8 mouse cellular contexts compared by ENCODE assay signal in the genomic region with DNA sequence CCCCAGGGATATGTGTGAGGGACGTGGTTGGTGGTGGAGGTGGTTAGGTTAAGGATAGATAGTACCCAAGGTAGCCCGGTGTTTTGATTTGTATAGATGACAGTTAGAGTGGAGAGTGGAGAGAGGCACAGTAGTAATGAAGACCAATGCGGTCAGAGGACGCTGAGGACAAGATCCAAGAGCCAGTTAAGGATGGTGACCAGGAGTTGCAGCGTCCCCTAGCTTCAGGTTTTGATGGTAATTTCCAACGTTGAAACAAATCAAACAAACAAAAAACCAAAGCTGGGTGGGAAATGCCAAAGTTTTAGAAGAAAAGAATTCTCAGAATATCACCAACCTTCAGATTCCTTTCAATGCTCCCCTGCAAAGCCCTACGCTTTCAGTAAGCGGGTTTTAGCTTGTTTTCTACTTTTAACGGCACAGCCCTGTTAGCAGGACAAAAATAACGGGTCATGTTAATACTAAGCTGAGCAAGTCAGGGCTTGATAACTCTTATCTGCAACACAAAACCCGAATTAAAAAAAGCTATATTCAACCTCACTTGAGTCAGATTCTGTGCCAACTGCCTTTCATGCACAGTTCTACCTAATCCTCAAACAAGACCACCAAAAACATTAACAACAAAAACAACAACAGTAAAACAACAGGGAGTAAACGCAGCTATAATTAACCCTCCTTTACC. TPM values are rescaled to one million over a fixed set of nuclear protein-coding genes. Genes with fewer than 3 reads are reported as not detected.
DNase-seq lines count a peak whose midpoint lies in the region; ATAC-seq and TF ChIP-seq lines count a peak whose summit lies in the region.

No protein-coding gene starts in this region.

- peak overlapping the region; percentile 94 for H3K27ac ChIP-seq in layer of hippocampus, adult 2 months
- H3K27ac ChIP-seq in heart, embryonic 13.5 days (replicated peaks): peak overlapping the region; percentile 72
- H3K27ac ChIP-seq in limb, embryonic 12.5 days: no peak overlapping the region
- H3K27ac ChIP-seq in neural tube, embryonic 15.5 days (replicated peaks): peak overlapping the region; percentile 78

- no peak for DNase-seq in layer of hippocampus, adult 2 months (ENCODE audit: low spot score in 2 of 2)
- no peak for DNase-seq in layer of hippocampus, adult 9-11 months
- peak; percentile 12 for DNase-seq in c-Kit-negative CD71-positive TER-119-positive erythroid progenitor cells, embryonic 14.5 days (ENCODE audit: low read depth, low spot score)
- no peak for DNase-seq in thymus, postnatal 10 days (ENCODE audit: low spot score in 2 of 2)
- no peak for DNase-seq in layer of hippocampus, adult 9-10 months (ENCODE audit: low spot score)

- no peaks in the 10 kb centered on the region for H3K27me3 ChIP-seq in heart, embryonic 13.5 days (replicated peaks)
- no peaks in the 10 kb centered on the region for H3K27me3 ChIP-seq in limb, embryonic 12.5 days
- no peaks in the 10 kb centered on the region for H3K27me3 ChIP-seq in neural tube, embryonic 15.5 days (replicated peaks)

- peak overlapping the region; percentile 80 for H3K9ac ChIP-seq in heart, embryonic 13.5 days
- peak overlapping the region; percentile 88 for H3K9ac ChIP-seq in limb, embryonic 12.5 days (replicated peaks)
- peak overlapping the region; percentile 50 for H3K9ac ChIP-seq in neural tube, embryonic 15.5 days (replicated peaks)

- H3K4me2 ChIP-seq in heart, embryonic 13.5 days: peak overlapping the region; percentile 94
- peak overlapping the region; percentile 80 for H3K4me2 ChIP-seq in limb, embryonic 12.5 days
- H3K4me2 ChIP-seq in neural tube, embryonic 15.5 days: peak overlapping the region; percentile 83

- 21% methylated on average over 12 of the region's 12 CpGs for WGBS in heart, embryonic 13.5 days
- WGBS in limb, embryonic 12.5 days: 29% methylated on average over 12 of the region's 12 CpGs
- 28% methylated on average over 12 of the region's 12 CpGs for WGBS in neural tube, embryonic 15.5 days

- peak; percentile 73 for TF ChIP-seq CTCF in layer of hippocampus, adult 2 months (conservative IDR thresholded peaks at IDR 0.05)

- ATAC-seq in heart, embryonic 13.5 days (ENCODE audit: extremely low read depth, insufficient number of reproducible peaks, low FRiP score, low TSS enrichment): no peak
- no peak; the same call in none of the 2 replicates for ATAC-seq in limb, embryonic 12.5 days (ENCODE audit: insufficient number of reproducible peaks, insufficient read depth, low FRiP score, low TSS enrichment, low read depth)
- ATAC-seq in neural tube, embryonic 15.5 days (ENCODE audit: low FRiP score): no peak

- peak overlapping the region; percentile 79 for H3K4me3 ChIP-seq in layer of hippocampus, adult 2 months
- H3K4me3 ChIP-seq in heart, embryonic 13.5 days: peak overlapping the region; percentile 85
- peak overlapping the region; percentile 83 for H3K4me3 ChIP-seq in limb, embryonic 12.5 days (replicated peaks)
- H3K4me3 ChIP-seq in neural tube, embryonic 15.5 days (replicated peaks): peak overlapping the region; percentile 98

- H3K4me1 ChIP-seq in heart, embryonic 13.5 days: peaks cover 16% of the 10 kb centered on the region
- H3K4me1 ChIP-seq in limb, embryonic 12.5 days (replicated peaks): peaks cover 11% of the 10 kb centered on the region
- peaks cover 21% of the 10 kb centered on the region for H3K4me1 ChIP-seq in neural tube, embryonic 15.5 days

- no peaks in the 10 kb centered on the region for H3K36me3 ChIP-seq in heart, embryonic 13.5 days
- no peaks in the 10 kb centered on the region for H3K36me3 ChIP-seq in limb, embryonic 12.5 days
- H3K36me3 ChIP-seq in neural tube, embryonic 15.5 days: no peaks in the 10 kb centered on the region

- H3K9me3 ChIP-seq in heart, embryonic 13.5 days: no peaks in the 10 kb centered on the region
- H3K9me3 ChIP-seq in limb, embryonic 12.5 days: no peaks in the 10 kb centered on the region
- H3K9me3 ChIP-seq in neural tube, embryonic 15.5 days (replicated peaks): no peaks in the 10 kb centered on the region

RNA-seq across cellular contexts. Expression of a gene that starts 0.6 kb away (rescaled TPM):
- total RNA-seq in layer of hippocampus, adult 2 months (2021): 10 to 100 TPM; 41.5 to 49.6 TPM
- 62.0 and 64.2 TPM in 2 replicates for polyA plus RNA-seq in heart, embryonic 13.5 days (2015; fragmentation: Nextera tagmentation; extraction: Ambion mirVana)
- polyA plus RNA-seq in limb, embryonic 12.5 days (2016; fragmentation: Nextera tagmentation; extraction: Ambion mirVana): 139 and 140 TPM in 2 replicates
- 397 and 446 TPM in 2 replicates for polyA plus RNA-seq in neural tube, embryonic 15.5 days (2015; fragmentation: Nextera tagmentation; extraction: Ambion mirVana)

RNA-seq across cellular contexts. Expression of a gene that starts 0.8 kb away (rescaled TPM):
- total RNA-seq in layer of hippocampus, adult 2 months (2021): 10 to 100 TPM; 43.8 to 47.7 TPM
- polyA plus RNA-seq in heart, embryonic 13.5 days (2015; fragmentation: Nextera tagmentation; extraction: Ambion mirVana): 5.0 and 5.8 TPM in 2 replicates
- 15.1 and 15.4 TPM in 2 replicates for polyA plus RNA-seq in limb, embryonic 12.5 days (2016; fragmentation: Nextera tagmentation; extraction: Ambion mirVana)
- polyA plus RNA-seq in neural tube, embryonic 15.5 days (2015; fragmentation: Nextera tagmentation; extraction: Ambion mirVana): 9.5 and 9.6 TPM in 2 replicates
